Mouse (Mus musculus): Measurements from ENCODE around the gene Gm11444. TPM values are rescaled to one million over a fixed set of nuclear protein-coding genes. Genes with fewer than 3 reads are reported as not detected.

Gm11444 gene
- polyA plus RNA-seq, 1 experiment, result not detected

DNA sequence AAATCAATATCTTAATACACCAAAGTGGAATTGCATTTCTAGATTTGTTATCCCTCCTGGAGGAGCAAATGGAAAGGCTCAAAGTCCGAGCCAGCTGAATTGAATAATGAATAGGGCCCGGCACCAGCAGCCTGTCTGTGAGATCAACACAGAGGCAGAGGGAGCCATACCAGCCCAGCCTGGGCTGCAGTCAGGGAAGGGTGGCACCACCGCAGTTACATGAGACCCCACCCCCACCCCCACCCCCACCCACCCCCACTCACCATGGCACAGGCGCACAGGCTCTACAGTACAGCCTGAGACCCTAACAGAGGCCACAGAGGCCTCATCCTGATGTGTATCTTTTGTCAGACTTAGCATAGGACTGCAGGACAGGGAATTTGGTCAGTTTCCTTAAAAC, 35.5 kb downstream of the Gm11444 start:
- Histone ChIP-seq H3ac (ENCODE audit: control insufficient read depth, insufficient read length) (no peak overlapping the region), H3K27me3 (ENCODE audit: control insufficient read depth, insufficient read depth, insufficient read length) (no peaks in the 10 kb centered on the region), H3K4me2 (ENCODE audit: low read depth) (no peak overlapping the region), H3K36me3 (ENCODE audit: control insufficient read depth, insufficient read depth) (no peaks in the 10 kb centered on the region), H3K4me3 (no peak overlapping the region), H3K79me2 (ENCODE audit: control insufficient read depth, insufficient read depth) (no peaks in the 10 kb centered on the region)
- TF ChIP-seq USF1 (IDR thresholded peaks at IDR 0.05; ENCODE audit: low read depth) (no peak), E2F4 (IDR thresholded peaks at IDR 0.05; ENCODE audit: insufficient read depth) (no peak), MAX (IDR thresholded peaks at IDR 0.05; ENCODE audit: low read depth) (no peak), SRF (IDR thresholded peaks at IDR 0.05; ENCODE audit: control insufficient read depth, insufficient read length, low read depth) (no peak), MYOD1 (IDR thresholded peaks at IDR 0.05; ENCODE audit: control insufficient read depth in 1 of 3, insufficient read length in 2 of 3, low read depth in 2 of 3) (no peak), MYOG (IDR thresholded peaks at IDR 0.05; ENCODE audit: control insufficient read depth in 1 of 3, insufficient read depth in 1 of 3, insufficient read length in 2 of 3, low read depth in 2 of 3) (no peak), POLR2A (IDR thresholded peaks at IDR 0.05; ENCODE audit: insufficient read length, low read depth) (no peak), TCF3 (IDR thresholded peaks at IDR 0.05; ENCODE audit: insufficient read length, low read depth) (no peak), TCF12 (IDR thresholded peaks at IDR 0.05; ENCODE audit: insufficient read depth, poor library complexity, severe bottlenecking) (no peak)

DNA sequence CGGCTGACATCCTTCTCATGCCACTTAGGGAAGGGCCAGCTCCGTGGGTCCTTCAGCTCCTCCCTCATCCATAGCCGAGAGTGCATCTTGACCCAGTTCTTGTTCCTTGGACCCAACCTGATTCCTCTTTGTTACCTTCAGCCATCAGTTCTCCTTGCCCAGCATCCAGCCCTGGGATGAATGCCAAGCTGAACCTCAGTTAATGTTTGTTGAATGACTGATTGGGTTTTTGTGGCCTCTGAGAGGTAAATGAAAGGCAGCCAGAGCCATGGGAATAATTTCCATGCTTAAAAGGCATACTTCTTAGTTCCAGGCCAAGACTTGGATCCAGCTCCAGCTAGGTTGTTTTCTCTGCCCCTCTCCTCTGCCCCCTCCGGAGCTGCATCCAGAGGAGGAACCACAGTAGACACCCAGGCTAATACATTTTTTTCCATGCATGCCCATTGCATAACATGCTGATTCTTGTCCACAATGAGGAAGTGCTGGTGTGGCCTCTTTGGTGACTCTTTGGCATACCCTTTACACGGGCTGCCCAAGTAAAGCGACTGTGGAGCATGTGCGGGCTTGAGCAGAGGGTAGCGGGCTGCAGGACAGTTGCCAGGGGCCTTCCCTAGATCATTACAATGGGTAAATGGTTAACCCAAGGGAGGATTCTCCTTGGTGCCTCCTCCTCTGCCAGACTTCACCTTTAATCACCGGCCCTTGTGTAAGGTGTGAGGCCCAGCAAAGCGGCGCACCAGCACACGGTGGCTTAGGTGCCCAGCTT, 37.7 kb downstream of the Gm11444 start:
- no peak for TF ChIP-seq MYOD1 (IDR thresholded peaks at IDR 0.05; ENCODE audit: control insufficient read depth in 1 of 3, insufficient read length in 2 of 3, low read depth in 2 of 3)
- no peak for TF ChIP-seq POLR2AphosphoS2 (IDR thresholded peaks at IDR 0.05; ENCODE audit: insufficient read length, low read depth)
- TF ChIP-seq POLR2A (IDR thresholded peaks at IDR 0.05; ENCODE audit: insufficient read length, low read depth), result no peak
- no peak for TF ChIP-seq TCF12 (IDR thresholded peaks at IDR 0.05; ENCODE audit: insufficient read depth, poor library complexity, severe bottlenecking)
- TF ChIP-seq SRF (IDR thresholded peaks at IDR 0.05; ENCODE audit: control insufficient read depth, insufficient read length, low read depth), result no peak
- TF ChIP-seq MYOG (IDR thresholded peaks at IDR 0.05; ENCODE audit: control insufficient read depth in 1 of 3, insufficient read depth in 1 of 3, insufficient read length in 2 of 3, low read depth in 2 of 3), result no peak
- TF ChIP-seq REST (IDR thresholded peaks at IDR 0.05; ENCODE audit: insufficient read depth, insufficient read length), result no peak
- no peak for TF ChIP-seq E2F4 (IDR thresholded peaks at IDR 0.05; ENCODE audit: insufficient read depth)
- no peak for TF ChIP-seq USF1 (IDR thresholded peaks at IDR 0.05; ENCODE audit: low read depth)
- no peak for TF ChIP-seq TCF3 (IDR thresholded peaks at IDR 0.05; ENCODE audit: insufficient read length, low read depth)
- no peak for TF ChIP-seq CEBPB (IDR thresholded peaks at IDR 0.05; ENCODE audit: insufficient read depth, poor library complexity, severe bottlenecking)
- no peak for TF ChIP-seq MAX (IDR thresholded peaks at IDR 0.05; ENCODE audit: low read depth)
- Histone ChIP-seq H3ac (ENCODE audit: control insufficient read depth, insufficient read length) (no peak overlapping the region), H3K79me2 (ENCODE audit: control insufficient read depth, insufficient read depth) (no peaks in the 10 kb centered on the region), H3K36me3 (ENCODE audit: control insufficient read depth, insufficient read depth) (no peaks in the 10 kb centered on the region), H3K27me3 (ENCODE audit: control insufficient read depth, insufficient read depth, insufficient read length) (no peaks in the 10 kb centered on the region), H3K4me3 (no peak overlapping the region), H3K4me2 (ENCODE audit: low read depth) (no peak overlapping the region)

GRCm38 (mm10) chr11:85811676-85812075, 38.5 kb downstream of the Gm11444 start:
- no peaks in the 10 kb centered on the region for H3K36me3 ChIP-seq (ENCODE audit: control insufficient read depth, insufficient read depth)
- no peak for TF ChIP-seq TCF3 (IDR thresholded peaks at IDR 0.05; ENCODE audit: insufficient read length, low read depth)
- no peak for TF ChIP-seq MAX (IDR thresholded peaks at IDR 0.05; ENCODE audit: low read depth)
- TF ChIP-seq CEBPB (IDR thresholded peaks at IDR 0.05; ENCODE audit: insufficient read depth, poor library complexity, severe bottlenecking), result no peak
- TF ChIP-seq E2F4 (IDR thresholded peaks at IDR 0.05; ENCODE audit: insufficient read depth), result no peak
- TF ChIP-seq POLR2A (IDR thresholded peaks at IDR 0.05; ENCODE audit: insufficient read length, low read depth), result no peak
- no peak for TF ChIP-seq USF1 (IDR thresholded peaks at IDR 0.05; ENCODE audit: low read depth)
- TF ChIP-seq MYOG (IDR thresholded peaks at IDR 0.05; ENCODE audit: control insufficient read depth in 1 of 3, insufficient read depth in 1 of 3, insufficient read length in 2 of 3, low read depth in 2 of 3), result no peak
- no peak for TF ChIP-seq MYOD1 (IDR thresholded peaks at IDR 0.05; ENCODE audit: control insufficient read depth in 1 of 3, insufficient read length in 2 of 3, low read depth in 2 of 3)
- TF ChIP-seq TCF12 (IDR thresholded peaks at IDR 0.05; ENCODE audit: insufficient read depth, poor library complexity, severe bottlenecking), result no peak
- TF ChIP-seq POLR2AphosphoS2 (IDR thresholded peaks at IDR 0.05; ENCODE audit: insufficient read length, low read depth), result no peak
- no peak for TF ChIP-seq SRF (IDR thresholded peaks at IDR 0.05; ENCODE audit: control insufficient read depth, insufficient read length, low read depth)
- no peak for TF ChIP-seq REST (IDR thresholded peaks at IDR 0.05; ENCODE audit: insufficient read depth, insufficient read length)
- no peak overlapping the region for H3ac ChIP-seq (ENCODE audit: control insufficient read depth, insufficient read length)
- H3K4me2 ChIP-seq (ENCODE audit: low read depth), result no peak overlapping the region
- no peaks in the 10 kb centered on the region for H3K79me2 ChIP-seq (ENCODE audit: control insufficient read depth, insufficient read depth)
- no peak overlapping the region for H3K4me3 ChIP-seq
- H3K27me3 ChIP-seq (ENCODE audit: control insufficient read depth, insufficient read depth, insufficient read length), result no peaks in the 10 kb centered on the region

GRCm38 (mm10) chr11:85811229-85811628, 38.9 kb downstream of the Gm11444 start:
- H3K4me2 ChIP-seq (ENCODE audit: low read depth), result no peak overlapping the region
- H3K27me3 ChIP-seq (ENCODE audit: control insufficient read depth, insufficient read depth, insufficient read length), result no peaks in the 10 kb centered on the region
- TF ChIP-seq MYOD1 (IDR thresholded peaks at IDR 0.05; ENCODE audit: control insufficient read depth in 1 of 3, insufficient read length in 2 of 3, low read depth in 2 of 3) (no peak), MYOG (IDR thresholded peaks at IDR 0.05; ENCODE audit: control insufficient read depth in 1 of 3, insufficient read depth in 1 of 3, insufficient read length in 2 of 3, low read depth in 2 of 3) (no peak), POLR2A (IDR thresholded peaks at IDR 0.05; ENCODE audit: insufficient read length, low read depth) (no peak), TCF3 (IDR thresholded peaks at IDR 0.05; ENCODE audit: insufficient read length, low read depth) (no peak), SRF (IDR thresholded peaks at IDR 0.05; ENCODE audit: control insufficient read depth, insufficient read length, low read depth) (no peak), USF1 (IDR thresholded peaks at IDR 0.05; ENCODE audit: low read depth) (no peak)

More at GRCm38 (mm10) chr11:85811229-85811628, 38.9 kb downstream of the Gm11444 start:
- Histone ChIP-seq H3ac (ENCODE audit: control insufficient read depth, insufficient read length) (no peak overlapping the region), H3K36me3 (ENCODE audit: control insufficient read depth, insufficient read depth) (no peaks in the 10 kb centered on the region), H3K4me3 (no peak overlapping the region), H3K79me2 (ENCODE audit: control insufficient read depth, insufficient read depth) (no peaks in the 10 kb centered on the region)

Data from myocyte (in vitro differentiated cells).